Mouse (Mus musculus) B cell, adult 62 days (primary cell): ENCODE data around the gene Anapc15-ps. TPM values are rescaled to one million over a fixed set of nuclear protein-coding genes. Genes with fewer than 3 reads are reported as not detected.

ENCODE experiments used
- total RNA-seq: library from RNA; stranded (reverse); gene quantifications from 4 replicates; pipeline ENCODE4 v1.2.4, GENCODE M21; 2023

Gene Anapc15-ps
- not detected in 4 replicates for total RNA-seq

DNA sequence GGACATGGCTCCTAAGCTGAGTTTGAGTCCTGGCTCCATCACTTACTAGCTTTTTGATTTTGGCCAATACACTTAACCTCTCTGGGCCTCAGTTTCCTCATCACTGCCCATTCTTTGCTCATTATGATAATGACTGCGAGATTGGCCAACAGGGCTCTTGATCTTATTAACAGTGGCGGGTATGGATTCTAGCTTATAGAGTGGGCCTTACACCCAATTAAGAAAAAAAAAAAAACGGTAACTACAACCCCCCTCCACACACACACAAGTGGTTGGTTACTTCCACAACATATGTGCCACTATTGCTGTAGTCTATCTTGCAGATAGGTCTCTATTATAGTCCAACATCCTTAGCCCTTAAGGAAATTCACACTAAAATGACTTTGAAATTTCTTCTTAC, at the start of gene Anapc15-ps:
Anapc15-ps (minus strand) TSS at position 101 of the 400 bp plus-strand sequence.

Other genes starting within 250 kb of the Anapc15-ps start
- 39.0 to 49.0 TPM (median 43.0 TPM) in 4 replicates for gene Mrpl42, start 171.5 kb downstream of the Anapc15-ps start, total RNA-seq
- gene Ube2n, start 158.3 kb downstream of the Anapc15-ps start, total RNA-seq, result 95.7 to 114 TPM (median 105 TPM) in 4 replicates
- gene Nudt4, start 109.3 kb downstream of the Anapc15-ps start, total RNA-seq, result 15.6 to 18.2 TPM (median 17.3 TPM) in 4 replicates
- gene Gm33543, start 169.5 kb upstream of the Anapc15-ps start, total RNA-seq, result not detected in 4 replicates